In genomic region chr10:77098619-77099018, GRCm38 (mm10) we compare ENCODE assay signal across 18 mouse cellular contexts.
DNase-seq lines count a peak whose midpoint lies in the region; ATAC-seq lines count a peak whose summit lies in the region.
"Had no signal": no experiment of that assay in that cellular context is flagged by ENCODE, and none has a peak within 500 bp of the region (broad histone marks: within the 10 kb centered on the region; RNA-seq: fewer than 3 reads in every experiment).

No protein-coding gene starts in this region.

- H3K4me2 ChIP-seq in limb, embryonic 15.5 days: no peak overlapping the region
- H3K4me2 ChIP-seq in intestine, embryonic 15.5 days (replicated peaks): no peak overlapping the region
- no peak overlapping the region for H3K4me2 ChIP-seq in midbrain, embryonic 13.5 days (replicated peaks)
- H3K4me2 ChIP-seq: embryonic facial prominence, embryonic 15.5 days; forebrain, embryonic 13.5 days had no signal

- H3K9me3 ChIP-seq in limb, embryonic 15.5 days: no peaks in the 10 kb centered on the region
- no peaks in the 10 kb centered on the region for H3K9me3 ChIP-seq in limb, embryonic 10.5 days (replicated peaks)
- no peaks in the 10 kb centered on the region for H3K9me3 ChIP-seq in intestine, embryonic 15.5 days
- H3K9me3 ChIP-seq in midbrain, embryonic 13.5 days: peaks cover 4% of the 10 kb centered on the region; the same call in 1 of the 2 replicates
- H3K9me3 ChIP-seq: embryonic facial prominence, embryonic 15.5 days; forebrain, embryonic 13.5 days had no signal

- no peaks in the 10 kb centered on the region for H3K27me3 ChIP-seq in limb, embryonic 15.5 days
- H3K27me3 ChIP-seq in limb, embryonic 10.5 days (ENCODE audit: low read depth, poor library complexity, severe bottlenecking): no peaks in the 10 kb centered on the region
- H3K27me3 ChIP-seq in intestine, embryonic 15.5 days (replicated peaks): no peaks in the 10 kb centered on the region
- no peaks in the 10 kb centered on the region for H3K27me3 ChIP-seq in midbrain, embryonic 13.5 days
- H3K27me3 ChIP-seq: embryonic facial prominence, embryonic 15.5 days; forebrain, embryonic 13.5 days had no signal

- no peak overlapping the region for H3K9ac ChIP-seq in limb, embryonic 15.5 days
- no peak overlapping the region for H3K9ac ChIP-seq in intestine, embryonic 15.5 days
- no peak overlapping the region for H3K9ac ChIP-seq in midbrain, embryonic 13.5 days (replicated peaks)
- H3K9ac ChIP-seq: embryonic facial prominence, embryonic 15.5 days; forebrain, embryonic 13.5 days had no signal

- no peak; the same call in 1 of the 2 replicates for ATAC-seq in limb, embryonic 15.5 days (ENCODE audit: insufficient number of reproducible peaks, low FRiP score, low TSS enrichment, low read depth)
- ATAC-seq in erythroid progenitor cell, adult 5-6 weeks (replicated peaks; ENCODE audit: low FRiP score, poor library complexity, severe bottlenecking): 0 out of 2 replicates have a peak, but pooled peaks have one; percentile 16
- no peak for ATAC-seq in intestine, embryonic 15.5 days
- ATAC-seq in midbrain, embryonic 13.5 days: no peak
- ATAC-seq: forebrain, embryonic 13.5 days; hindbrain, embryonic 16.5 days had no signal

- H3K4me1 ChIP-seq in limb, embryonic 15.5 days: peaks cover 6% of the 10 kb centered on the region; the same call in 1 of the 2 replicates
- 0 out of 2 replicates have a peak, but pooled peaks cover 3% of the 10 kb centered on the region for H3K4me1 ChIP-seq in limb, embryonic 10.5 days
- peaks cover 7% of the 10 kb centered on the region; the same call in 1 of the 2 replicates for H3K4me1 ChIP-seq in intestine, embryonic 15.5 days (replicated peaks)
- peaks cover 8% of the 10 kb centered on the region for H3K4me1 ChIP-seq in midbrain, embryonic 13.5 days (replicated peaks)

- H3K36me3 ChIP-seq in limb, embryonic 15.5 days: no peaks in the 10 kb centered on the region
- peaks cover 26% of the 10 kb centered on the region for H3K36me3 ChIP-seq in limb, embryonic 10.5 days
- no peaks in the 10 kb centered on the region for H3K36me3 ChIP-seq in intestine, embryonic 15.5 days
- H3K36me3 ChIP-seq in midbrain, embryonic 13.5 days: 0 out of 2 replicates have a peak, but pooled peaks cover 5% of the 10 kb centered on the region

- H3K4me3 ChIP-seq in limb, embryonic 15.5 days: no peak overlapping the region
- H3K4me3 ChIP-seq in limb, embryonic 10.5 days: no peak overlapping the region
- H3K4me3 ChIP-seq in intestine, embryonic 15.5 days (replicated peaks): no peak overlapping the region
- H3K4me3 ChIP-seq in midbrain, embryonic 13.5 days (replicated peaks): no peak overlapping the region
- H3K4me3 ChIP-seq: embryonic facial prominence, embryonic 15.5 days; forebrain, embryonic 13.5 days had no signal

- no peak for DNase-seq in limb, embryonic 10.5 days (ENCODE audit: low spot score)
- DNase-seq in 3T3-L1 (ENCODE audit: low read depth, low spot score): peak; percentile 64
- DNase-seq in heart, postnatal 10 days: peak; percentile 47 to 56
- no peak for DNase-seq in urinary bladder, postnatal 10 days (ENCODE audit: low spot score)
- DNase-seq: adrenal gland, adult 8-10 months; cerebellum, adult 9-10 months; kidney, adult 8-10 months; kidney, postnatal 36 days; lung, postnatal 10 days; retina, postnatal 1 day; thymus, postnatal 4 days had no signal

- WGBS in limb, embryonic 15.5 days: 66% methylated on average over 2 of the region's 2 CpGs
- 80% methylated on average over 2 of the region's 2 CpGs for WGBS in limb, embryonic 10.5 days
- 88% methylated on average over 2 of the region's 2 CpGs for WGBS in intestine, embryonic 15.5 days
- 91% methylated on average over 2 of the region's 2 CpGs for WGBS in midbrain, embryonic 13.5 days

- peak overlapping the region; percentile 38; the same call in 1 of the 2 replicates for H3K27ac ChIP-seq in limb, embryonic 15.5 days
- no peak overlapping the region for H3K27ac ChIP-seq in limb, embryonic 10.5 days
- no peak overlapping the region for H3K27ac ChIP-seq in intestine, embryonic 15.5 days
- H3K27ac ChIP-seq in midbrain, embryonic 13.5 days: no peak overlapping the region
- H3K27ac ChIP-seq: embryonic facial prominence, embryonic 15.5 days; forebrain, embryonic 13.5 days had no signal

- intact Hi-C loops in heart, postnatal 10 days (cut with DNase I): no loop called here

Comparison
In these comparisons a context has a peak if more than half of its experiments do, and no peak if none do; other contexts are left out.
1. DNase-seq: peak in 3T3-L1 (single experiment) and heart, postnatal 10 days (2 of 2); none in limb, embryonic 10.5 days (single experiment) and urinary bladder, postnatal 10 days (single experiment).